ENCODE assay signal across 10 mouse cellular contexts in genomic region chr12:15798019-15798418, GRCm38 (mm10). TPM values are rescaled to one million over a fixed set of nuclear protein-coding genes. Genes with fewer than 3 reads are reported as not detected.
A peak's percentile ranks its signal among the peaks of the same experiment; 100 is the strongest.
DNase-seq lines count a peak whose midpoint lies in the region; ATAC-seq and TF ChIP-seq lines count a peak whose summit lies in the region.
"Had no signal": no experiment of that assay in that cellular context is flagged by ENCODE, and none has a peak within 500 bp of the region (broad histone marks: within the 10 kb centered on the region; RNA-seq: fewer than 3 reads in every experiment).

No protein-coding gene starts in this region.

- TF ChIP-seq POLR2A in liver, adult 2 months (IDR thresholded peaks at IDR 0.05; ENCODE audit: extremely low read depth, insufficient read depth, low read length) = no peak

- peaks cover 2% of the 10 kb centered on the region; the same call in 1 of the 2 replicates for H3K4me1 ChIP-seq in liver, adult 2 months (ENCODE audit: control insufficient read depth, insufficient read depth, low read length)
- H3K4me1 ChIP-seq in liver, embryonic 12.5 days = no peaks in the 10 kb centered on the region
- H3K4me1 ChIP-seq in heart, embryonic 16.5 days (ENCODE audit: control insufficient read depth, insufficient read depth, low read length) = peaks cover 55% of the 10 kb centered on the region
- no peaks in the 10 kb centered on the region for H3K4me1 ChIP-seq in liver, embryonic 15.5 days (replicated peaks)

- H3K79me2 ChIP-seq in liver, adult 2 months (ENCODE audit: control insufficient read depth, insufficient read depth, low read length) = no peaks in the 10 kb centered on the region

- no peak for ATAC-seq in liver, embryonic 12.5 days
- ATAC-seq in heart, embryonic 16.5 days (replicated peaks; ENCODE audit: extremely low read depth, insufficient read depth, low FRiP score) = 0 out of 2 replicates have a peak, but pooled peaks have one; percentile 42
- peak; percentile 52 for ATAC-seq in liver, embryonic 15.5 days (ENCODE audit: insufficient read depth)
- no peak for ATAC-seq in erythroblast, adult 5-6 weeks (replicated peaks; ENCODE audit: low FRiP score, poor library complexity, severe bottlenecking)
- ATAC-seq: forebrain, embryonic 15.5 days had no signal

- 56% methylated on average over 7 of the region's 7 CpGs for WGBS in liver, adult 2 months
- 51% methylated on average over 7 of the region's 7 CpGs for WGBS in liver, embryonic 12.5 days (ENCODE audit: insufficient replicate concordance)
- WGBS in heart, embryonic 16.5 days = 17% methylated on average over 7 of the region's 7 CpGs
- WGBS in liver, embryonic 15.5 days (ENCODE audit: insufficient replicate concordance) = 49% methylated on average over 7 of the region's 7 CpGs

- H3K9ac ChIP-seq in liver, adult 2 months (ENCODE audit: low read depth, low read length) = no peak overlapping the region
- no peak overlapping the region for H3K9ac ChIP-seq in liver, embryonic 12.5 days
- no peak overlapping the region for H3K9ac ChIP-seq in heart, embryonic 16.5 days (ENCODE audit: low read length)
- no peak overlapping the region for H3K9ac ChIP-seq in liver, embryonic 15.5 days
- H3K9ac ChIP-seq: forebrain, embryonic 15.5 days; hindbrain, embryonic 12.5 days; limb, embryonic 13.5 days had no signal

- no peaks in the 10 kb centered on the region for H3K36me3 ChIP-seq in liver, adult 2 months (ENCODE audit: control insufficient read depth, insufficient read depth, low read length)
- 0 out of 2 replicates have a peak, but pooled peaks cover 4% of the 10 kb centered on the region for H3K36me3 ChIP-seq in liver, embryonic 12.5 days
- H3K36me3 ChIP-seq in heart, embryonic 16.5 days (ENCODE audit: control insufficient read depth, insufficient read depth) = peaks cover 37% of the 10 kb centered on the region
- H3K36me3 ChIP-seq in liver, embryonic 15.5 days (replicated peaks) = no peaks in the 10 kb centered on the region

- no peak overlapping the region for H3K4me3 ChIP-seq in liver, adult 2 months (ENCODE audit: insufficient read depth, low read depth, low read length)
- no peak overlapping the region for H3K4me3 ChIP-seq in liver, embryonic 12.5 days
- no peak overlapping the region for H3K4me3 ChIP-seq in heart, embryonic 16.5 days (ENCODE audit: low read length)
- H3K4me3 ChIP-seq in liver, embryonic 15.5 days (replicated peaks) = no peak overlapping the region
- H3K4me3 ChIP-seq: forebrain, embryonic 15.5 days; hindbrain, embryonic 12.5 days; limb, embryonic 13.5 days had no signal

- H3K9me3 ChIP-seq in liver, embryonic 12.5 days (replicated peaks) = no peaks in the 10 kb centered on the region
- H3K9me3 ChIP-seq in heart, embryonic 16.5 days (replicated peaks; ENCODE audit: control insufficient read depth, low read length) = no peaks in the 10 kb centered on the region
- H3K9me3 ChIP-seq in liver, embryonic 15.5 days (replicated peaks) = no peaks in the 10 kb centered on the region
- H3K9me3 ChIP-seq: forebrain, embryonic 15.5 days; hindbrain, embryonic 12.5 days; limb, embryonic 13.5 days had no signal

- DNase-seq in liver, adult 2 months (ENCODE audit: extremely low read depth, low read depth, low spot score) = peak; percentile 56
- DNase-seq in yolk sac, embryonic 10.5 days (ENCODE audit: low spot score) = peak; percentile 49
- no peak for DNase-seq in urinary bladder, postnatal 4 days (ENCODE audit: low spot score in 2 of 2)

- no peak overlapping the region for H3K4me2 ChIP-seq in liver, embryonic 12.5 days
- no peak overlapping the region for H3K4me2 ChIP-seq in heart, embryonic 16.5 days (ENCODE audit: low read depth, low read length)
- no peak overlapping the region for H3K4me2 ChIP-seq in liver, embryonic 15.5 days
- H3K4me2 ChIP-seq: forebrain, embryonic 15.5 days; hindbrain, embryonic 12.5 days; limb, embryonic 13.5 days had no signal

- no peak for TF ChIP-seq CTCF in liver, adult 2 months (IDR thresholded peaks at IDR 0.05; ENCODE audit: low read depth, low read length)

- no peak overlapping the region for H3K27ac ChIP-seq in liver, adult 2 months (replicated peaks; ENCODE audit: insufficient read depth, low read depth, low read length)
- no peak overlapping the region for H3K27ac ChIP-seq in liver, embryonic 12.5 days
- H3K27ac ChIP-seq in heart, embryonic 16.5 days (ENCODE audit: low read length) = peak overlapping the region; percentile 11; the same call in 1 of the 2 replicates
- H3K27ac ChIP-seq in liver, embryonic 15.5 days (replicated peaks) = no peak overlapping the region
- H3K27ac ChIP-seq: forebrain, embryonic 15.5 days; hindbrain, embryonic 12.5 days; limb, embryonic 13.5 days had no signal

- no peaks in the 10 kb centered on the region for H3K27me3 ChIP-seq in liver, adult 2 months (ENCODE audit: control insufficient read depth, insufficient read depth, low read length)
- no peaks in the 10 kb centered on the region for H3K27me3 ChIP-seq in liver, embryonic 12.5 days (replicated peaks)
- no peaks in the 10 kb centered on the region for H3K27me3 ChIP-seq in heart, embryonic 16.5 days (ENCODE audit: control insufficient read depth, insufficient read depth, low read length)
- H3K27me3 ChIP-seq in liver, embryonic 15.5 days = no peaks in the 10 kb centered on the region
- H3K27me3 ChIP-seq: forebrain, embryonic 15.5 days; hindbrain, embryonic 12.5 days; limb, embryonic 13.5 days had no signal

RNA-seq across cellular contexts. Expression of gene Trib2, which starts 18.7 kb away (rescaled TPM):
- total RNA-seq in liver, adult 2 months (2014; rRNA removed) = 2.2 and 2.3 TPM in 2 replicates
- polyA plus RNA-seq in liver, adult 2 months (2012; rRNA removed) = 0.81 and 1.0 TPM in 2 replicates
- polyA plus RNA-seq in liver, embryonic 12.5 days (2016; fragmentation: Nextera tagmentation; extraction: Ambion mirVana) = 5.0 and 5.2 TPM in 2 replicates
- polyA plus RNA-seq in heart, embryonic 16.5 days (2015; fragmentation: Nextera tagmentation; extraction: Ambion mirVana) = 52.7 and 53.8 TPM in 2 replicates
- polyA plus RNA-seq in liver, embryonic 15.5 days (2015; fragmentation: Nextera tagmentation; extraction: Ambion mirVana) = 2.2 and 2.3 TPM in 2 replicates
- total RNA-seq in erythroblast, adult 5-6 weeks (2015; ENCODE audit: low replicate concordance) = 1.3 and 1.7 TPM in 2 replicates
- 0.84 and 1.6 TPM in 2 replicates for total RNA-seq in erythroblast, adult 5-6 weeks (2017; ENCODE audit: low replicate concordance)

Comparison
In these comparisons a context has a peak if more than half of its experiments do, and no peak if none do; other contexts are left out.
1. ATAC-seq: peak in heart, embryonic 16.5 days (single experiment) and liver, embryonic 15.5 days (single experiment); none in liver, embryonic 12.5 days (single experiment) and erythroblast, adult 5-6 weeks (single experiment).
2. DNase-seq: peak in liver, adult 2 months (single experiment) and yolk sac, embryonic 10.5 days (single experiment); none in urinary bladder, postnatal 4 days (0 of 2).